Mouse (Mus musculus) cerebellum, postnatal 14 days (tissue): ENCODE results near the gene 1700001L19Rik.

ENCODE experiments used
- DNase-seq, 2 experiments: peaks; one replicate each; pipeline ENCODE4 v3.0.0; 2021; ENCODE audit warnings: mixed read lengths in 2 of 2

The 1700001L19Rik gene

GRCm38 (mm10) chr13:68597199-68597598 lies at the start of gene 1700001L19Rik:
Gene 1700001L19Rik (plus strand): TSS chr13:68597421.
- DNase-seq = no peak

GRCm38 (mm10) chr13:68553391-68553790 lies 43.8 kb upstream of the 1700001L19Rik start:
- DNase-seq = peak; percentile 29 to 39

- no peak for DNase-seq
Observed at GRCm38 (mm10) chr13:68568110-68568509, 29.1 kb upstream of the 1700001L19Rik start.

- no peak for DNase-seq
Observed at GRCm38 (mm10) chr13:68568548-68568947, 28.7 kb upstream of the 1700001L19Rik start.

GRCm38 (mm10) chr13:68569589-68570336 lies 27.5 kb upstream of the 1700001L19Rik start:
- peak; percentile 71 to 77 for DNase-seq

- no peak for DNase-seq
Observed at GRCm38 (mm10) chr13:68572247-68572646, 25.0 kb upstream of the 1700001L19Rik start.

- no peak for DNase-seq
Observed at GRCm38 (mm10) chr13:68572966-68573913, 24.0 kb upstream of the 1700001L19Rik start.

- no peak for DNase-seq
Observed at GRCm38 (mm10) chr13:68574398-68574797, 22.8 kb upstream of the 1700001L19Rik start.

GRCm38 (mm10) chr13:68577945-68578344 lies 19.3 kb upstream of the 1700001L19Rik start:
- DNase-seq = no peak

- no peak for DNase-seq
Observed at GRCm38 (mm10) chr13:68581086-68581740, 16.0 kb upstream of the 1700001L19Rik start.

- DNase-seq = peak; percentile 99
Observed at GRCm38 (mm10) chr13:68581747-68582516, 15.3 kb upstream of the 1700001L19Rik start, which contains the start of the genes Mtrr and Fastkd3. Gene Mtrr (minus strand): TSS chr13:68582149. Gene Fastkd3 (plus strand): TSS chr13:68582234.

- DNase-seq = no peak
Observed at GRCm38 (mm10) chr13:68582517-68582780, 14.8 kb upstream of the 1700001L19Rik start.

- peak; percentile 11 to 25 for DNase-seq
Observed at GRCm38 (mm10) chr13:68583961-68584360, 13.3 kb upstream of the 1700001L19Rik start.

GRCm38 (mm10) chr13:68585441-68585840 lies 11.8 kb upstream of the 1700001L19Rik start:
- DNase-seq = no peak

GRCm38 (mm10) chr13:68588352-68588751 lies 8.9 kb upstream of the 1700001L19Rik start:
- no peak for DNase-seq

- peak; percentile 54 to 66 for DNase-seq
Observed at GRCm38 (mm10) chr13:68593797-68594196, 3.4 kb upstream of the 1700001L19Rik start.

- DNase-seq = no peak
Observed at GRCm38 (mm10) chr13:68597667-68598066, 446 bp downstream of the 1700001L19Rik start.

- no peak for DNase-seq
Observed at GRCm38 (mm10) chr13:68598953-68599352, 1.7 kb downstream of the 1700001L19Rik start.

- DNase-seq = peak; percentile 38 to 45
Observed at GRCm38 (mm10) chr13:68601184-68601583, 4.0 kb downstream of the 1700001L19Rik start.

- DNase-seq = no peak
Observed at GRCm38 (mm10) chr13:68603085-68603484, 5.9 kb downstream of the 1700001L19Rik start.

GRCm38 (mm10) chr13:68605689-68606126 lies 8.5 kb downstream of the 1700001L19Rik start:
- peak; percentile 39 to 43 for DNase-seq
